Mouse (Mus musculus): Measurements from ENCODE around the gene Casp3. TPM values are rescaled to one million over a fixed set of nuclear protein-coding genes. Genes with fewer than 3 reads are reported as not detected.
"Not testable (repeated sequence)": the region's sequence is repeated elsewhere in the genome, so short reads cannot be mapped to it uniquely, and the experiment has no call there.

Gene Casp3
- 1 to 10 TPM; 2.4 to 3.0 TPM for total RNA-seq (2021)
- long read RNA-seq, experiment 1, partial matches to known transcripts, result 0 of 6 reads
- long read RNA-seq, experiment 1, other reads (novel, unspliced or antisense), result 3 of 6 reads
- long read RNA-seq, experiment 2, partial matches to known transcripts, result 0 of 4 reads
- long read RNA-seq, experiment 2, other reads (novel, unspliced or antisense), result 4 of 4 reads

GRCm38 (mm10) chr8:46616879-46617689, at the start of gene Casp3, which contains the start of gene Primpol:
Casp3 (plus strand) TSS chr8:46617291.
Primpol (minus strand) TSS chr8:46617212.
- intact Hi-C loops (cut with DNase I), result loop anchor here (5.0 kb wide), 1 partner anchor 60 kb away; no protein-coding TSS in a partner anchor
- peak; percentile 92 to 94 for DNase-seq

GRCm38 (mm10) chr8:46567946-46568345, 49.1 kb upstream of the Casp3 start:
- no peak for DNase-seq
- intact Hi-C loops (cut with DNase I), result no loop called here

- intact Hi-C loops (cut with DNase I), result no loop called here
- DNase-seq, result no peak
These were observed 48.1 kb upstream of the Casp3 start for GRCm38 (mm10) chr8:46568942-46569341.

- intact Hi-C loops (cut with DNase I), result no loop called here
- no peak for DNase-seq
These were observed 47.2 kb upstream of the Casp3 start for GRCm38 (mm10) chr8:46569659-46570441.

- no peak for DNase-seq
- intact Hi-C loops (cut with DNase I), result no loop called here
These were observed 46.4 kb upstream of the Casp3 start for GRCm38 (mm10) chr8:46570673-46571072.

GRCm38 (mm10) chr8:46573446-46573845, 43.6 kb upstream of the Casp3 start:
- DNase-seq, result no peak
- intact Hi-C loops (cut with DNase I), result no loop called here

- intact Hi-C loops (cut with DNase I), result no loop called here
- DNase-seq, result no peak
These were observed 43.1 kb upstream of the Casp3 start for GRCm38 (mm10) chr8:46573964-46574363.

- intact Hi-C loops (cut with DNase I), result no loop called here
- no peak for DNase-seq
These were observed 38.3 kb upstream of the Casp3 start for GRCm38 (mm10) chr8:46578794-46579193.

- DNase-seq; intact Hi-C loops (cut with DNase I): not testable (repeated sequence)
These were observed 32.8 kb upstream of the Casp3 start for GRCm38 (mm10) chr8:46584328-46584727.

- intact Hi-C loops (cut with DNase I), result no loop called here
- DNase-seq, result no peak
These were observed 31.5 kb upstream of the Casp3 start for GRCm38 (mm10) chr8:46585576-46585975.

- intact Hi-C loops (cut with DNase I), result no loop called here
- no peak for DNase-seq
These were observed 29.2 kb upstream of the Casp3 start for GRCm38 (mm10) chr8:46587911-46588310.

GRCm38 (mm10) chr8:46588663-46589062, 28.4 kb upstream of the Casp3 start:
- intact Hi-C loops (cut with DNase I), result no loop called here

GRCm38 (mm10) chr8:46593067-46593466, 24.0 kb upstream of the Casp3 start:
- no peak for DNase-seq
- intact Hi-C loops (cut with DNase I), result no loop called here

More at GRCm38 (mm10) chr8:46588663-46589062, 28.4 kb upstream of the Casp3 start:
- DNase-seq, result no peak

- DNase-seq, result no peak
- intact Hi-C loops (cut with DNase I), result no loop called here
These were observed 23.3 kb upstream of the Casp3 start for GRCm38 (mm10) chr8:46593772-46594171.

- intact Hi-C loops (cut with DNase I), result no loop called here
- DNase-seq, result no peak
These were observed 21.5 kb upstream of the Casp3 start for GRCm38 (mm10) chr8:46595593-46595992.

- intact Hi-C loops (cut with DNase I), result no loop called here
- no peak for DNase-seq
These were observed 20.6 kb upstream of the Casp3 start for GRCm38 (mm10) chr8:46596530-46596929.

- DNase-seq, result no peak
- intact Hi-C loops (cut with DNase I), result no loop called here
These were observed 19.7 kb upstream of the Casp3 start for GRCm38 (mm10) chr8:46597411-46597810.

- intact Hi-C loops (cut with DNase I), result no loop called here
- DNase-seq, result no peak
These were observed 19.0 kb upstream of the Casp3 start for GRCm38 (mm10) chr8:46598114-46598513.

- intact Hi-C loops (cut with DNase I), result no loop called here
- DNase-seq, result no peak
These were observed 18.3 kb upstream of the Casp3 start for GRCm38 (mm10) chr8:46598753-46599152.

- intact Hi-C loops (cut with DNase I), result no loop called here
- DNase-seq, result no peak
These were observed 17.7 kb upstream of the Casp3 start for GRCm38 (mm10) chr8:46599314-46599904.

Data from gastrocnemius, postnatal 36 days (tissue).